Mouse (Mus musculus) heart, postnatal 0 days (tissue): ENCODE measurements around the gene 3110082I17Rik.

ENCODE experiments used
- CTCF ChIP-seq: IDR thresholded peaks from 2 replicates; pipeline ENCODE4 v1.5.1; 2016; ENCODE audit warnings: antibody characterized with exemption, control low read depth, low read depth
- EP300 ChIP-seq: IDR thresholded peaks from 2 replicates; pipeline ENCODE4 v1.6.1; 2016; ENCODE audit warnings: antibody characterized with exemption, low read depth

- TF ChIP-seq EP300, result no peak
- TF ChIP-seq CTCF, result no peak
Measured at GRCm38 (mm10) chr5:139434940-139435339, 25.4 kb downstream of the 3110082I17Rik start.
